Mouse (Mus musculus): Measurements from ENCODE around the gene Cpa4. TPM values are rescaled to one million over a fixed set of nuclear protein-coding genes. Genes with fewer than 3 reads are reported as not detected.

The Cpa4 gene
- polyA plus RNA-seq, 1 experiment from 2014 or later = 0.77 TPM

- Histone ChIP-seq H3K4me3 (replicated peaks) (no peak overlapping the region), H3K4me2 (replicated peaks) (no peak overlapping the region), H3K36me3 (no peaks in the 10 kb centered on the region), H3K4me1 (replicated peaks) (0 out of 2 replicates have a peak, but pooled peaks cover 5% of the 10 kb centered on the region), H3K9me3 (no peaks in the 10 kb centered on the region), H3K27ac (peak overlapping the region; percentile 27; the same call in 1 of the 2 replicates), H3K9ac (no peak overlapping the region), H3K27me3 (replicated peaks) (no peaks in the 10 kb centered on the region)
- ATAC-seq = no peak
- 66% methylated on average over 17 of the region's 17 CpGs for WGBS
These were observed 8.5 kb downstream of the Cpa4 start for GRCm38 (mm10) chr6:30576477-30577203.

- H3K4me3 ChIP-seq (replicated peaks) = no peak overlapping the region
- no peaks in the 10 kb centered on the region for H3K4me1 ChIP-seq (replicated peaks)
- no peak overlapping the region for H3K9ac ChIP-seq
- H3K9me3 ChIP-seq = no peaks in the 10 kb centered on the region
- ATAC-seq = no peak
- no peak overlapping the region for H3K27ac ChIP-seq
- H3K36me3 ChIP-seq = no peaks in the 10 kb centered on the region
- no peaks in the 10 kb centered on the region for H3K27me3 ChIP-seq (replicated peaks)
- 63% methylated on average over 17 of the region's 17 CpGs for WGBS
- no peak overlapping the region for H3K4me2 ChIP-seq (replicated peaks)
These were observed 12.0 kb downstream of the Cpa4 start for GRCm38 (mm10) chr6:30579961-30580840.

GRCm38 (mm10) chr6:30580841-30581176, 12.6 kb downstream of the Cpa4 start:
- Histone ChIP-seq H3K9ac (no peak overlapping the region), H3K27ac (no peak overlapping the region)
- WGBS = 60% methylated on average over 8 of the region's 8 CpGs

DNA sequence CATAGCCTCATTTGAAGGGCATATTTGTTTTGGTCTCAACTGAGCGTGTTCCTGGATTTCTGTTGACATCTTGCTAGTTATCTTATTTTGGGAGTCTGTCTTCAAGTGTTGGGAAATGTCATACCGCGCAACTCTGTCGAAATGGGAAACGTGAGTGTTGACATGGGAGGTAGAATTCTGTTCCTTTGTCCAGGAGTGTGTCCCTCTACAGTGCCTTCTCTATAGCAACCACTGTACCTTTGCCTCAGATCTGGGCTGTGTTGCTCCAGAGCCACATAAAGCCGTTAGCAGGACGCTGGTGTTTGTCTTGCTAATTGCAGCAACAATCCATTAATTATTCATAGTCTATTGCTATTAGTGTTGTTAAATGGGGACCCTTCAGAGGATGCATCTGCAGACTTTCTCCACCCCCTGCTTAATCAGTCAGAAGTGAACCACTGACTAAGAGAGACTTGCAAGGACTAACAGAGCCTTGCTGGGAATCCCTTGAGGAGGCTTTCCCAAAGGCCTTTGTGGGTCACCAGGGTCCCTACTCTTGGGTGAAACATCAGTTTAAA, 18.8 kb downstream of the Cpa4 start:
- Histone ChIP-seq H3K36me3 (no peaks in the 10 kb centered on the region), H3K4me2 (replicated peaks) (no peak overlapping the region), H3K9ac (no peak overlapping the region), H3K9me3 (no peaks in the 10 kb centered on the region), H3K4me1 (replicated peaks) (no peaks in the 10 kb centered on the region), H3K4me3 (replicated peaks) (no peak overlapping the region), H3K27ac (no peak overlapping the region), H3K27me3 (replicated peaks) (no peaks in the 10 kb centered on the region)
- 72% methylated on average over 7 of the region's 7 CpGs for WGBS
- ATAC-seq = no peak

More at GRCm38 (mm10) chr6:30580841-30581176, 12.6 kb downstream of the Cpa4 start:
- no peaks in the 10 kb centered on the region for H3K36me3 ChIP-seq
- no peaks in the 10 kb centered on the region for H3K9me3 ChIP-seq
- no peak for ATAC-seq
- no peaks in the 10 kb centered on the region for H3K27me3 ChIP-seq (replicated peaks)
- H3K4me2 ChIP-seq (replicated peaks) = no peak overlapping the region
- H3K4me3 ChIP-seq (replicated peaks) = no peak overlapping the region
- H3K4me1 ChIP-seq (replicated peaks) = no peaks in the 10 kb centered on the region

DNA sequence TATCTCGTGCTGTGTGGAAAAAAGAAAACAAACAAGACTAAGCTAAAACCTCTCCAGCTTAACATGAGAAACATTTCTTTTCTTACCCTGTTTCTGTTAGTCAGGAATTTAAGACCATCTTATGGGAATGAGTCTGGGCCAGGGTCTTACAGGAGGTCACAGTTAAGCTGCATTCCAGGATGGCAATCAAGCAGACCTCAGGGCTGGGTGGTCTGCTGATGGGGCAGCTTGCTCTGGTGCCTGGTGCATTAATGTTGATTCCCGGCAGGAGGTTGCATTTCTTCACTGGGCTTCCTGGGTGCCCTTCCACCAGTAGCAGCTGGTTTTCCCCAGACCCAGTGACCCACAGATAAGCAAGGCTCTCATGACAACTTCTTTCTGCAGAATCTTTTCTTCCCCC, 21.6 kb downstream of the Cpa4 start:
- WGBS = 38% methylated on average over 2 of the region's 2 CpGs
- no peaks in the 10 kb centered on the region for H3K4me1 ChIP-seq (replicated peaks)
- H3K4me2 ChIP-seq (replicated peaks) = no peak overlapping the region
- H3K27me3 ChIP-seq (replicated peaks) = no peaks in the 10 kb centered on the region
- H3K27ac ChIP-seq = no peak overlapping the region
- no peak for ATAC-seq
- no peak overlapping the region for H3K9ac ChIP-seq
- no peaks in the 10 kb centered on the region for H3K36me3 ChIP-seq
- H3K9me3 ChIP-seq = no peaks in the 10 kb centered on the region
- no peak overlapping the region for H3K4me3 ChIP-seq (replicated peaks)

DNA sequence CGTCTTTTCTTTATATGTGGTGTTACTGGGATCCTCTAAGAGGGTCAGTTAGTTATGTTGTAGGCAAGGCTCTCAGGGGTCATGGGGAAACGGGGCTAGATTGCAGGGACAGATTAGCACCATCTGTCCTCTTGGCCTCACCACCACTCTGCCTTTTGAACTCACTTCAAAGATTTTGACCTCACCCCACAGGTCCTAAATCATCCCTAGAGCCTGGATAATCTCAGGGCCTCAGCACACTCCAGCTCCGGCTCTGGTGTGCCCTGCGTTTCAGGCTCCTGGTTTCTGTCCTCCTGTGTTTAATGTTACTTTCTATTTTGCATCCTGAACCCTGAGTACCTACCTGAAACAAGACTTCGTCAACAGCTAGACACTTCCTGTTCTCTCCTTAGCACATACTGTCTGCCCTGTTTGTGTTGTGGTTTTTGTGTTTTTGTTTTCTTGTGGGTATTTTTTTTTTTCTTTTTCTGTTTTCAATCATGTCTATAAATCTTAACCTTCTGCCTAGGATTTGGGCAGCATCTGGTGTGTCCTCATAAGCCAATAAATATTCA, 23.8 kb downstream of the Cpa4 start:
- no peak overlapping the region for H3K27ac ChIP-seq
- H3K9me3 ChIP-seq = no peaks in the 10 kb centered on the region
- H3K4me1 ChIP-seq (replicated peaks) = no peaks in the 10 kb centered on the region
- ATAC-seq = no peak
- H3K9ac ChIP-seq = no peak overlapping the region
- no peaks in the 10 kb centered on the region for H3K27me3 ChIP-seq (replicated peaks)
- H3K4me3 ChIP-seq (replicated peaks) = no peak overlapping the region
- H3K36me3 ChIP-seq = no peaks in the 10 kb centered on the region
- WGBS = 33% methylated on average over 5 of the region's 5 CpGs
- H3K4me2 ChIP-seq (replicated peaks) = no peak overlapping the region

DNA sequence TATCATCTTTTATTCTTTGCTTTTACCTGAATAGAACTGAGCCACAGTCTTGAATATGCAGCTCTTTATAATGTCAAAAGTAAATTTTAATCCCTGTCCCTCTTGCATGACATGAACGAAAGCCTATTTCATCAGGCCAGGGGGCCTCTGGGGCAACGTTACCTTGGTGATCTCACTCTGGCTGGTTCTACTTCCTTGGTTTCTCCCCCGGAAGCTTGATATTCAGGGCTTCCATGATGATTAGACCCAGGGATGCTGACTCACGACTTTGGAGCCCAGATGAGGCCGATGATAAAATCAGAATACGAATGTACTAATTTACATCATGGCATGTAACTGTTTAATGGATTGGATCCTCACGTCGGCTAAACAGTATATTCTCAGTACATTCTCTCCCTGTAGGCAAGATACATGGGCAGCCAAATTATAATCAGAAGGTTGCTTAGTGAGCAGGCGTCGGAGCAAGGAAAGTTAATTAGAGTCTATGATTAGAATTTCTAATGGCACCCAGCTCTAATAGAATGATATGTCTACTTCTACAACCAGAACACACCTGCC, 24.3 kb downstream of the Cpa4 start:
- H3K27me3 ChIP-seq (replicated peaks) = no peaks in the 10 kb centered on the region
- H3K9me3 ChIP-seq = no peaks in the 10 kb centered on the region
- no peak overlapping the region for H3K9ac ChIP-seq
- no peak for ATAC-seq
- no peak overlapping the region for H3K27ac ChIP-seq
- no peaks in the 10 kb centered on the region for H3K4me1 ChIP-seq (replicated peaks)
- no peak overlapping the region for H3K4me3 ChIP-seq (replicated peaks)
- no peak overlapping the region for H3K4me2 ChIP-seq (replicated peaks)
- H3K36me3 ChIP-seq = no peaks in the 10 kb centered on the region
- 70% methylated on average over 10 of the region's 10 CpGs for WGBS

DNA sequence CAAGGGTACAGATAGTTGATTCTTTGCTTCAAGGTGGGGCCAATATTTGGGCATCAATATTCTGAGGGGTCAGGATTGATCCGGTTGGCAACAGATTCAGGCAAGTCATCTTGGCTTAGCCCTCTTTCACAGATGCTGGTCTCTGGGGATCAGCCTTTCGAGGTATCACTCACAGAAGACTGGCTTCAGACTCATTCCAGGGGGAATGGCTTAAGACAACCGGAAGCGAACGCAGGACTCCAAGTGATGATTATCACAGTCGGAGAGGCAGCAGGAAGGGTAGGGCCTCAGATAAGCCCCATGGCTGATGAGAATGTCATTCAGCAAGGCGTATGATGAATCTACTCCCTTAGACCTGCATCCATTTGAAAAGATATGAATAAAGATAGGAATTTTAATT, 26.2 kb downstream of the Cpa4 start:
- no peak overlapping the region for H3K9ac ChIP-seq
- no peak for ATAC-seq
- WGBS = 62% methylated on average over 7 of the region's 7 CpGs
- H3K27ac ChIP-seq = no peak overlapping the region
- H3K4me2 ChIP-seq (replicated peaks) = no peak overlapping the region
- no peaks in the 10 kb centered on the region for H3K9me3 ChIP-seq
- H3K4me1 ChIP-seq (replicated peaks) = no peaks in the 10 kb centered on the region
- no peaks in the 10 kb centered on the region for H3K36me3 ChIP-seq
- no peaks in the 10 kb centered on the region for H3K27me3 ChIP-seq (replicated peaks)
- no peak overlapping the region for H3K4me3 ChIP-seq (replicated peaks)

DNA sequence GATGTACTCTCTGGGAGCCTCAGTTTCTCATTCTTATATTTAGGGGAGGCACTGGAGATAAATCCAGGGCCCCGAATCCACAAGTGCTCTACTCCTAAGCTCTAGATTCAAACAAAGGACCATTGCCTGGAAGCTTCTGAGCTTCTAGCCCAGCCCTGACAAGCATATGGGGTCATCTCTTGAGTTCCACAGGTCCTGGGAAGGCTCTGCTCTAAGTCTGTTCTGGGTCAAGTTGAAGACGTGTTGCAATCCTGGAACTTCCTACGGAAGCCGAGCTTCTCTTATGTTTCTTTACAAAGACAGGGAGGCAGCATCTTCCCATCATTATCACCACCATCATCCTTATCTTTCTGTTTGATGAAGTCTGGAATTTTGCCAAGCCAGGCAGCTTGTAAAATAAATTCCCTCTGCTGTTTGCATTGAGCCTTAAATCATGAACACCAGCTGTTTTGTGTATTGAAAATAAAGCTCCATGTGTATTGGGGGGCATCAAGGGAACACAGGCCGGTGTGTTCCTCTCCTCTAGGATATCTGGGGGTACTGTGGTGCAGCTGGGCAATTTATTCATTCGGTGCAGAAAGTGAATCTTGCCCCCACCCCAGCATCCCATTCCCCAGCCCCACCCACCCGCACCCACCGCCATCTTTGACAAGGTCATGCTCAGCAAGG, 28.2 kb downstream of the Cpa4 start:
- no peak for ATAC-seq
- Histone ChIP-seq H3K36me3 (no peaks in the 10 kb centered on the region), H3K4me3 (replicated peaks) (no peak overlapping the region), H3K4me1 (replicated peaks) (no peaks in the 10 kb centered on the region), H3K27ac (no peak overlapping the region), H3K9me3 (no peaks in the 10 kb centered on the region), H3K9ac (no peak overlapping the region), H3K27me3 (replicated peaks) (no peaks in the 10 kb centered on the region), H3K4me2 (replicated peaks) (no peak overlapping the region)
- WGBS = 76% methylated on average over 8 of the region's 8 CpGs

DNA sequence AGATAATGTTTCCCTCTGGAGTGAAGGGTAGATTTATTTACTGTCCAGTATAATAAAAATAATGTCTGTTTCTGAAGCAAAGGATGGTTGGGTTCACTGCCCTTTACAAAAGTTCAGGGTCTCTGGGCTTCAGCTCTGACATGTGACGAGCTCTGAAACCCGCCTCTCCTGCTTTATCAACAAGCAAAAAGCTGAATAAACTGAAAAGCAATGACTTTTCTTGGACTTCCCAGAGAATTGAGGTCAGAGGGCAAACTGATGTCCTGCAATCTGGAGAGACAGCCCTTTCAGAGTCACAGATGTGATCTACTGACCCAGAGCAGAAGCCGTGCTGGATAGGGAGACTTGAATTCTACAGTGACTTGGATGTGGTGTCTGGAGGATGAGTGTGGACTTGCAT, 31.9 kb downstream of the Cpa4 start:
- no peak overlapping the region for H3K4me3 ChIP-seq (replicated peaks)
- H3K27ac ChIP-seq = no peak overlapping the region
- H3K9ac ChIP-seq = no peak overlapping the region
- H3K4me2 ChIP-seq (replicated peaks) = no peak overlapping the region
- H3K36me3 ChIP-seq = no peaks in the 10 kb centered on the region
- 68% methylated on average over 3 of the region's 3 CpGs for WGBS
- no peaks in the 10 kb centered on the region for H3K9me3 ChIP-seq
- no peak for ATAC-seq
- no peaks in the 10 kb centered on the region for H3K4me1 ChIP-seq (replicated peaks)
- H3K27me3 ChIP-seq (replicated peaks) = no peaks in the 10 kb centered on the region

- H3K27ac ChIP-seq = no peak overlapping the region
- WGBS = 85% methylated on average over 1 of the region's 1 CpGs
- ATAC-seq = no peak
These were observed 32.8 kb downstream of the Cpa4 start for GRCm38 (mm10) chr6:30600995-30601394.

More at GRCm38 (mm10) chr6:30600995-30601394, 32.8 kb downstream of the Cpa4 start:
- no peaks in the 10 kb centered on the region for H3K36me3 ChIP-seq
- H3K27me3 ChIP-seq (replicated peaks) = no peaks in the 10 kb centered on the region
- no peaks in the 10 kb centered on the region for H3K4me1 ChIP-seq (replicated peaks)
- no peak overlapping the region for H3K9ac ChIP-seq
- no peak overlapping the region for H3K4me3 ChIP-seq (replicated peaks)
- H3K4me2 ChIP-seq (replicated peaks) = no peak overlapping the region
- H3K9me3 ChIP-seq = no peaks in the 10 kb centered on the region

All from intestine, embryonic 15.5 days (tissue).